Comparison of ENCODE assay signal across 14 mouse cellular contexts in the genomic region with DNA sequence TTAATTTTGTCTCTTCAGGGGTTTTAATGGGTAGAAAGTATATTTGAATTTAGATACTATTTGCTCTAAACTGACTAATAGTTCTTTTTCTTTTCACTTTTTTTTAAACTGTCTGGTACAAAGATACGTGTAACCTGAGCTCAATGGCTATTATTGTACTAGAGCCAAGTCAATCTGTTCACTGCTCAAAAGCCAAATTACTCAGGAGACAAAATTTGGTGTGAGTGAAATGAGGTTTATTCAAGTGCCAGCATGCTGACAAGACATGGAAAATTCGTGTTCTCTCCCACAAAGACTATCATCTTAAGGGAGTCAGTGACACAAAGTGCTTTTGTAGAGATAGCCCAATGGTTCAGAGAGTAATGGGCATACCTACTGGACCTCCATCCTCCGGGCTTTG.
"Had no signal": no experiment of that assay in that cellular context is flagged by ENCODE, and none has a peak within 500 bp of the region (broad histone marks: within the 10 kb centered on the region; RNA-seq: fewer than 3 reads in every experiment).

No protein-coding gene starts in this region.

- ATAC-seq: midbrain, embryonic 13.5 days; midbrain, embryonic 15.5 days had no signal

- DNase-seq: lung, adult 18-20 months; lung, embryonic 14.5 days; lung, postnatal 10 days; lung, postnatal 36 days; retina, postnatal 1 day; right cerebral cortex, adult 18-20 months; right cerebral cortex, postnatal 25 days; right cerebral cortex, postnatal 4 days; spleen, adult 18-20 months; thymus, adult 2 months; thymus, postnatal 25 days; thymus, postnatal 4 days had no signal
